Mouse (Mus musculus) heart, embryonic 12.5 days (tissue): ENCODE results near the gene Ptbp2. TPM values are rescaled to one million over a fixed set of nuclear protein-coding genes. Genes with fewer than 3 reads are reported as not detected.

Experiments
- ATAC-seq: fragments of 200-750 bp; cut with Nextera tagmentation; 2 replicates; pipeline ENCODE4 v1.8.0; 2017; ENCODE audit warnings: moderate TSS enrichment, moderate library complexity; ENCODE audit not compliant: insufficient number of reproducible peaks, low FRiP score
- H3K27ac ChIP-seq: fragments of 300-500 bp; sonication (generic); 2 replicates; pipeline ENCODE4 v1.5.1; 2016; ENCODE audit warnings: mild to moderate bottlenecking, moderate library complexity; ENCODE audit not compliant: poor library complexity, severe bottlenecking
- H3K27me3 ChIP-seq: fragments of 300-500 bp; sonication (generic); replicated peaks from 2 replicates; pipeline ENCODE4 v1.6.1; 2016; ENCODE audit warnings: mild to moderate bottlenecking, moderate library complexity
- H3K36me3 ChIP-seq: fragments of 300-500 bp; sonication (generic); 2 replicates; pipeline ENCODE4 v1.6.1; 2016; ENCODE audit warnings: mild to moderate bottlenecking, moderate library complexity
- H3K4me1 ChIP-seq: fragments of 300-500 bp; sonication (generic); replicated peaks from 2 replicates; pipeline ENCODE4 v1.6.1; 2016; ENCODE audit warnings: mild to moderate bottlenecking
- H3K4me2 ChIP-seq: fragments of 300-500 bp; sonication (generic); 2 replicates; pipeline ENCODE4 v1.6.1; 2016; ENCODE audit warnings: mild to moderate bottlenecking, moderate library complexity
- H3K4me3 ChIP-seq: fragments of 300-500 bp; sonication (generic); 2 replicates; pipeline ENCODE4 v1.5.1; 2016; ENCODE audit warnings: mild to moderate bottlenecking
- H3K9ac ChIP-seq: fragments of 300-500 bp; sonication (generic); 2 replicates; pipeline ENCODE4 v1.6.1; 2016; ENCODE audit warnings: mild to moderate bottlenecking, moderate library complexity
- H3K9me3 ChIP-seq: fragments of 300-500 bp; sonication (generic); replicated peaks from 2 replicates; pipeline ENCODE4 v1.6.1; 2016; ENCODE audit warnings: mild to moderate bottlenecking, moderate library complexity
- WGBS: fragments of 180-500 bp; shearing (Covaris S2); methylation state at CpG from one replicate; pipeline ENCODE4 v1.1.7; 2016; 5-methylcytosine and 5-hydroxymethylcytosine counted together
- polyA plus RNA-seq: library from polyadenylated mRNA; unstranded; fragments of >200 nt; fragmentation: Nextera tagmentation; extraction: Ambion mirVana; gene quantifications from 2 replicates; pipeline ENCODE4 v1.2.1, GENCODE M21; 2016

Ptbp2 gene
- polyA plus RNA-seq, 1 experiment from 2014 or later, result 75.6 TPM

GRCm38 (mm10) chr3:119772789-119773188, 11.5 kb downstream of the Ptbp2 start:
- Histone ChIP-seq H3K36me3 (peaks cover 9% of the 10 kb centered on the region; the same call in 1 of the 2 replicates), H3K27ac (no peak overlapping the region), H3K27me3 (no peaks in the 10 kb centered on the region), H3K9me3 (no peaks in the 10 kb centered on the region), H3K9ac (no peak overlapping the region), H3K4me1 (0 out of 2 replicates have a peak, but pooled peaks cover 5% of the 10 kb centered on the region), H3K4me2 (no peak overlapping the region), H3K4me3 (no peak overlapping the region)
- no peak for ATAC-seq
- WGBS, result 75% methylated on average over 2 of the region's 2 CpGs

GRCm38 (mm10) chr3:119763772-119764171, 20.5 kb downstream of the Ptbp2 start:
- no peak overlapping the region for H3K27ac ChIP-seq
- peaks cover 27% of the 10 kb centered on the region for H3K36me3 ChIP-seq
- no peak for ATAC-seq
- no peak overlapping the region for H3K4me3 ChIP-seq
- H3K9ac ChIP-seq, result no peak overlapping the region
- no peaks in the 10 kb centered on the region for H3K9me3 ChIP-seq
- no peaks in the 10 kb centered on the region for H3K27me3 ChIP-seq
- no peaks in the 10 kb centered on the region for H3K4me1 ChIP-seq
- no peak overlapping the region for H3K4me2 ChIP-seq
- whole genome bisulfite sequencing, result 61% methylated on average over 2 of the region's 2 CpGs

- H3K9me3 ChIP-seq, result no peaks in the 10 kb centered on the region
- H3K27ac ChIP-seq, result no peak overlapping the region
- no peaks in the 10 kb centered on the region for H3K4me1 ChIP-seq
- ATAC-seq, result no peak
- no peak overlapping the region for H3K4me2 ChIP-seq
- 96% methylated on average over 3 of the region's 3 CpGs for whole genome bisulfite sequencing
- no peaks in the 10 kb centered on the region for H3K27me3 ChIP-seq
- no peak overlapping the region for H3K9ac ChIP-seq
- peaks cover 20% of the 10 kb centered on the region for H3K36me3 ChIP-seq
- no peak overlapping the region for H3K4me3 ChIP-seq
Observed at GRCm38 (mm10) chr3:119761732-119762131, 22.5 kb downstream of the Ptbp2 start.

- Histone ChIP-seq H3K4me3 (no peak overlapping the region), H3K36me3 (0 out of 2 replicates have a peak, but pooled peaks cover 7% of the 10 kb centered on the region), H3K27me3 (no peaks in the 10 kb centered on the region), H3K9me3 (no peaks in the 10 kb centered on the region), H3K9ac (no peak overlapping the region), H3K4me1 (no peaks in the 10 kb centered on the region), H3K27ac (no peak overlapping the region), H3K4me2 (no peak overlapping the region)
- ATAC-seq, result no peak
Observed at GRCm38 (mm10) chr3:119753791-119754190, 30.5 kb downstream of the Ptbp2 start.

- no peak overlapping the region for H3K27ac ChIP-seq
- H3K4me1 ChIP-seq, result no peaks in the 10 kb centered on the region
- H3K9ac ChIP-seq, result no peak overlapping the region
- no peak for ATAC-seq
- no peak overlapping the region for H3K4me3 ChIP-seq
- H3K27me3 ChIP-seq, result no peaks in the 10 kb centered on the region
- no peak overlapping the region for H3K4me2 ChIP-seq
- no peaks in the 10 kb centered on the region for H3K9me3 ChIP-seq
- WGBS, result 89% methylated on average over 3 of the region's 3 CpGs
- H3K36me3 ChIP-seq, result peaks cover 12% of the 10 kb centered on the region
Observed at GRCm38 (mm10) chr3:119749551-119750249, 34.6 kb downstream of the Ptbp2 start.

- no peak overlapping the region for H3K4me2 ChIP-seq
- no peaks in the 10 kb centered on the region for H3K9me3 ChIP-seq
- no peak for ATAC-seq
- H3K27me3 ChIP-seq, result no peaks in the 10 kb centered on the region
- no peak overlapping the region for H3K27ac ChIP-seq
- no peak overlapping the region for H3K4me3 ChIP-seq
- H3K9ac ChIP-seq, result no peak overlapping the region
- WGBS, result 90% methylated on average over 2 of the region's 2 CpGs
- peaks cover 14% of the 10 kb centered on the region for H3K36me3 ChIP-seq
- no peaks in the 10 kb centered on the region for H3K4me1 ChIP-seq
Observed at GRCm38 (mm10) chr3:119749140-119749539, 35.1 kb downstream of the Ptbp2 start.

- Histone ChIP-seq H3K27me3 (no peaks in the 10 kb centered on the region), H3K27ac (no peak overlapping the region), H3K36me3 (peaks cover 28% of the 10 kb centered on the region), H3K4me1 (no peaks in the 10 kb centered on the region), H3K9ac (no peak overlapping the region), H3K9me3 (no peaks in the 10 kb centered on the region), H3K4me3 (no peak overlapping the region), H3K4me2 (no peak overlapping the region)
- ATAC-seq, result no peak
- WGBS, result 79% methylated on average over 2 of the region's 2 CpGs
Observed at GRCm38 (mm10) chr3:119746656-119747055, 37.6 kb downstream of the Ptbp2 start.

- H3K9me3 ChIP-seq, result no peaks in the 10 kb centered on the region
- WGBS, result 74% methylated on average over 1 of the region's 1 CpGs
- H3K4me2 ChIP-seq, result no peak overlapping the region
- H3K27me3 ChIP-seq, result no peaks in the 10 kb centered on the region
- H3K27ac ChIP-seq, result no peak overlapping the region
- no peak overlapping the region for H3K9ac ChIP-seq
- H3K4me3 ChIP-seq, result no peak overlapping the region
- H3K36me3 ChIP-seq, result peaks cover 25% of the 10 kb centered on the region
- H3K4me1 ChIP-seq, result no peaks in the 10 kb centered on the region
- ATAC-seq, result no peak
Observed at GRCm38 (mm10) chr3:119745801-119746200, 38.5 kb downstream of the Ptbp2 start.

GRCm38 (mm10) chr3:119729863-119730262, 54.4 kb downstream of the Ptbp2 start:
- Histone ChIP-seq H3K36me3 (peaks cover 16% of the 10 kb centered on the region), H3K9me3 (no peaks in the 10 kb centered on the region), H3K9ac (no peak overlapping the region), H3K4me2 (no peak overlapping the region), H3K27me3 (no peaks in the 10 kb centered on the region), H3K4me1 (no peaks in the 10 kb centered on the region), H3K27ac (no peak overlapping the region), H3K4me3 (no peak overlapping the region)
- WGBS, result 52% methylated on average over 2 of the region's 2 CpGs
- no peak for ATAC-seq

- 93% methylated on average over 5 of the region's 5 CpGs for WGBS
Observed at GRCm38 (mm10) chr3:119712066-119712465, 72.2 kb downstream of the Ptbp2 start.

GRCm38 (mm10) chr3:119711503-119711902, 72.8 kb downstream of the Ptbp2 start:
- H3K27ac ChIP-seq, result no peak overlapping the region
- no peaks in the 10 kb centered on the region for H3K27me3 ChIP-seq
- 0 out of 2 replicates have a peak, but pooled peaks cover 3% of the 10 kb centered on the region for H3K36me3 ChIP-seq
- 90% methylated on average over 3 of the region's 3 CpGs for WGBS
- H3K4me3 ChIP-seq, result no peak overlapping the region
- 0 out of 2 replicates have a peak, but pooled peaks cover 5% of the 10 kb centered on the region for H3K4me1 ChIP-seq
- H3K9ac ChIP-seq, result no peak overlapping the region
- no peaks in the 10 kb centered on the region for H3K9me3 ChIP-seq
- H3K4me2 ChIP-seq, result no peak overlapping the region
- no peak for ATAC-seq

More at GRCm38 (mm10) chr3:119712066-119712465, 72.2 kb downstream of the Ptbp2 start:
- H3K4me2 ChIP-seq, result no peak overlapping the region
- H3K4me3 ChIP-seq, result no peak overlapping the region
- H3K27ac ChIP-seq, result no peak overlapping the region
- 0 out of 2 replicates have a peak, but pooled peaks cover 5% of the 10 kb centered on the region for H3K4me1 ChIP-seq
- H3K9me3 ChIP-seq, result no peaks in the 10 kb centered on the region
- no peaks in the 10 kb centered on the region for H3K27me3 ChIP-seq
- ATAC-seq, result peak; percentile 29; the same call in 1 of the 2 replicates
- no peak overlapping the region for H3K9ac ChIP-seq
- 0 out of 2 replicates have a peak, but pooled peaks cover 3% of the 10 kb centered on the region for H3K36me3 ChIP-seq

- no peaks in the 10 kb centered on the region for H3K27me3 ChIP-seq
- no peaks in the 10 kb centered on the region for H3K4me1 ChIP-seq
- H3K9me3 ChIP-seq, result no peaks in the 10 kb centered on the region
- H3K4me2 ChIP-seq, result no peak overlapping the region
- no peaks in the 10 kb centered on the region for H3K36me3 ChIP-seq
- ATAC-seq, result no peak
- H3K9ac ChIP-seq, result no peak overlapping the region
- WGBS, result 68% methylated on average over 3 of the region's 3 CpGs
- no peak overlapping the region for H3K27ac ChIP-seq
- H3K4me3 ChIP-seq, result no peak overlapping the region
Observed at GRCm38 (mm10) chr3:119701467-119701866, 82.8 kb downstream of the Ptbp2 start.
